Mouse (Mus musculus): ENCODE results near the gene Gm45233. TPM values are rescaled to one million over a fixed set of nuclear protein-coding genes. Genes with fewer than 3 reads are reported as not detected.

Gene Gm45233
- polyA plus RNA-seq, 1 experiment, result 1.8 TPM

DNA sequence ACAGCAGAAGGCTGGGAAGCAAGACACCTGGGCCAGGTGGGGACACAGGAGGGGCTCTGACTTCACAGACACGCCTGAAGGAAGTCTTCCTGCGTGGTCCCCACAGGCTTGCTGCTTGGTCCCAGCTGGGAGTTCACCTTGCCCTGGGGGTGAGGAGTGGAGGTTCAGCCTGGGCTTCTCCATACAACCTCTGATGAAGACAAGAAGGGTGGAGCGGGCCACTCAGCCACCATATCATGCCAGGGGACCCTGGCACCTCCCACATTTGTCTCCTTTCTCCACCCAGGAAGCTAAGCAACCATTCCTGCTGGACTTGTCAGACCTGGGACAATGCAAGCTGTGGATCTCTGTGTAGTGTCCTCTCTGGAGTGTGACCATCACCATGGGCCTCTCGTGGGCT is 18.9 kb downstream of the Gm45233 start, which contains the start of gene Vsig10l:
Gene Vsig10l (plus strand): TSS at position 301 of the 400 bp plus-strand sequence.
- Histone ChIP-seq H3K27ac (ENCODE audit: insufficient read depth, low read depth, low read length) (no peak within 1 kb of the TSS), H3K4me3 (ENCODE audit: insufficient read depth, low read depth, low read length) (no peak within 1 kb of the TSS), H3K36me3 (ENCODE audit: control insufficient read depth, insufficient read depth, low read length) (no peaks in the 10 kb centered on the region), H3K27me3 (replicated peaks; ENCODE audit: control insufficient read depth, insufficient read depth, low read length) (no peaks in the 10 kb centered on the region), H3K4me1 (ENCODE audit: control insufficient read depth, insufficient read depth, low read length) (no peaks in the 10 kb centered on the region)
- 77% methylated on average over 4 of the region's 4 CpGs for whole genome bisulfite sequencing
- DNase-seq, result no peak
- TF ChIP-seq POLR2A (IDR thresholded peaks at IDR 0.05; ENCODE audit: low read depth, low read length) (no peak), CTCF (conservative IDR thresholded peaks at IDR 0.05; ENCODE audit: insufficient read depth, insufficient read length, low read depth, low read length) (no peak)

DNA sequence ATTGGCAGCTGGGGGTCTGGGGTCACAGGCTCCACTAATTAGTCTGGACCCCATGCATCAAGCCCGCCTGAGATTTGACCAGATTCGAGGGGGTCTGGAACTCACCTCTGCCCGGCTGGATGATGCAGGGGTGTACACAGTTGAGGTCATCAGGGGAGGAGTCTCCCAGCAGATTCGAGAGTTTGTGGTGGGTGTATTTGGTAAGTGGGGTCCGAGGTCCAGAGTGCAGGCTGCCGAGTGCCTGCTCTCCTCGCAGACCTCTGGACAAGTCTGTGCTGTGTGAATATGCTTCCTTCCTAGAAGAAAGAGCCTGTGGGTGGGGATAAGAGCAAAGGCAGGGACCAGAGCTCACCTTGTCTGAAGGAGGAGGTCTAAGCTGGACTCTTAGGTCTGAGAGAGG is 20.0 kb downstream of the Gm45233 start:
- peak; percentile 38 for DNase-seq
- TF ChIP-seq CTCF (conservative IDR thresholded peaks at IDR 0.05; ENCODE audit: insufficient read depth, insufficient read length, low read depth, low read length) (no peak), POLR2A (IDR thresholded peaks at IDR 0.05; ENCODE audit: low read depth, low read length) (no peak)
- H3K27ac ChIP-seq (ENCODE audit: insufficient read depth, low read depth, low read length), result no peak overlapping the region
- 77% methylated on average over 7 of the region's 7 CpGs for WGBS
- H3K27me3 ChIP-seq (replicated peaks; ENCODE audit: control insufficient read depth, insufficient read depth, low read length), result no peaks in the 10 kb centered on the region
- no peaks in the 10 kb centered on the region for H3K4me1 ChIP-seq (ENCODE audit: control insufficient read depth, insufficient read depth, low read length)
- H3K36me3 ChIP-seq (ENCODE audit: control insufficient read depth, insufficient read depth, low read length), result no peaks in the 10 kb centered on the region
- H3K4me3 ChIP-seq (ENCODE audit: insufficient read depth, low read depth, low read length), result no peak overlapping the region

GRCm38 (mm10) chr7:43464864-43465343 is 21.0 kb downstream of the Gm45233 start:
- no peak overlapping the region for H3K27ac ChIP-seq (ENCODE audit: insufficient read depth, low read depth, low read length)
- TF ChIP-seq POLR2A (IDR thresholded peaks at IDR 0.05; ENCODE audit: low read depth, low read length) (no peak), CTCF (conservative IDR thresholded peaks at IDR 0.05; ENCODE audit: insufficient read depth, insufficient read length, low read depth, low read length) (no peak)
- 13% methylated on average over 35 of the region's 35 CpGs for WGBS

DNA sequence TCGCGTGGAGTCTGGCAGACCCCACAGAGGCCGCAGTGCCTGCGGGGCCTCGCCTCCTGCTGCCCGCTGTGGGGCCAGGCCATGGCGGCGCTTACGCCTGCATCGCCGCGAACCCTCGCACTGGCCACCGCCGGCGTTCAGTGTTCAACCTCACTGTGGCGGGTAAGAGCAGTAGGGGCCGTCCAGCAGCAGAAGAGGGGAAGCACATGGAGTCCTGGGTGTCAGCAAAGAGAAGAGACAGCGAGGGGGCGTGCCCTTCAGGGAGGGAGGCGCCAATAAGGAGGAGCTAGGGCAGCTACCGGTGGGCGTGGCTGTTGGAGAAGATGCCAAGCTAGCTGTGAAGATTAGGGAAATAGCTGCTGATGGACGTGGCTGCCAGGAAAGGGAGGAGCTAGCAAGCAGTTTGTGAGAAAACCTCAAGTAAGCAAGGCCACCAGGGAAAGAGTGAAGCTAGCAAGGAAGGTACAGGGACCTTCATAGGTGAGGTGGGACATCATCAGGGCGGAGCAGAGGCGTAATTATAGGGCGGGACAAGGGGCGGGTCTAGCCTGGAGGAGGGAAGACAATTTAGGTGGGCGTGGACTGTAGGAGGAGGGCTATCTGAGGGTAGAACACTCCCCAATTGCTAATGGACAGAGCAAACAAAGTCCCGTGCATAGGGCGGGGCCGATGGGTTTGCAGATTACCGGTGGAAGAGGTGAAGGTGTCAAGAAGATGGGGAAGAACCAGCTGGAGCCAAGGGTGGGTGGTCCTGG is 21.6 kb downstream of the Gm45233 start:
- Histone ChIP-seq H3K4me1 (ENCODE audit: control insufficient read depth, insufficient read depth, low read length) (no peaks in the 10 kb centered on the region), H3K27ac (ENCODE audit: insufficient read depth, low read depth, low read length) (peak overlapping the region; percentile 2; the same call in 1 of the 2 replicates), H3K27me3 (replicated peaks; ENCODE audit: control insufficient read depth, insufficient read depth, low read length) (no peaks in the 10 kb centered on the region), H3K36me3 (ENCODE audit: control insufficient read depth, insufficient read depth, low read length) (no peaks in the 10 kb centered on the region), H3K4me3 (ENCODE audit: insufficient read depth, low read depth, low read length) (peak overlapping the region; percentile 62)
- peak; percentile 96 for DNase-seq
- 3% methylated on average over 33 of the region's 33 CpGs for WGBS
- TF ChIP-seq POLR2A (IDR thresholded peaks at IDR 0.05; ENCODE audit: low read depth, low read length) (no peak), CTCF (conservative IDR thresholded peaks at IDR 0.05; ENCODE audit: insufficient read depth, insufficient read length, low read depth, low read length) (no peak)

More at GRCm38 (mm10) chr7:43464864-43465343, 21.0 kb downstream of the Gm45233 start:
- H3K36me3 ChIP-seq (ENCODE audit: control insufficient read depth, insufficient read depth, low read length), result no peaks in the 10 kb centered on the region
- H3K27me3 ChIP-seq (replicated peaks; ENCODE audit: control insufficient read depth, insufficient read depth, low read length), result no peaks in the 10 kb centered on the region
- H3K4me3 ChIP-seq (ENCODE audit: insufficient read depth, low read depth, low read length), result peak overlapping the region; percentile 62
- no peak for DNase-seq
- H3K4me1 ChIP-seq (ENCODE audit: control insufficient read depth, insufficient read depth, low read length), result no peaks in the 10 kb centered on the region

DNA sequence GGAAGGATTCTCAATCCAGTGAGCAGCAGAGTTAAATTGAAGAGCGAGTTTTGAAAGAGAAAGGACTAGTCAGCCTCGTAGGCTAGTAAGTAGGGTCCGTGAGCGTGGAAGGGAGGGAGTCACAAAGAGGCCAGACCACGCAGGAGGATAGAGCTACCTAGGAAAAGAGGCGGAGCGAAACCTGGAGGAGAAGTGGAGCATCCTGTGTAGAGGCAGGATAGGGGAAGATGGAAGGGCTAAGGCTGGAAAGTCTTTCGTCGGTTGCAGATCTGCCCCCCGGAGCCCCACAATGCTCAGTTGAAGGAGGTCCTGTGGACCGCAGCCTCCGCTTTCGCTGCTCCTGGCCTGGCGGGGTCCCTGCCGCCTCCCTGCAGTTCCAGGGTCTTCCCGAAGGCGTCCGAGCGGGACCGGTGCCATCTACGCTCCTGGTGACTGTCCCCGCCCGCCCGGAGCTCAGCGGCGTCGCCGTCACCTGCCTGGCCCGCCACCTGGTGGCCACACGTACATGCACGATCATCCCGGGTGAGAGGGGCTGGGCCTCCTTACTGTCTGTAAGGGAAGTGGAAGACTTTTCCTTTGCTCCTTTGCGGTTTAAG is 22.3 kb downstream of the Gm45233 start:
- H3K4me3 ChIP-seq (ENCODE audit: insufficient read depth, low read depth, low read length), result peak overlapping the region; percentile 62
- 1% methylated on average over 33 of the region's 33 CpGs for WGBS
- peak; percentile 86 for DNase-seq
- no peaks in the 10 kb centered on the region for H3K4me1 ChIP-seq (ENCODE audit: control insufficient read depth, insufficient read depth, low read length)
- no peaks in the 10 kb centered on the region for H3K36me3 ChIP-seq (ENCODE audit: control insufficient read depth, insufficient read depth, low read length)
- H3K27ac ChIP-seq (ENCODE audit: insufficient read depth, low read depth, low read length), result peak overlapping the region; percentile 2; the same call in 1 of the 2 replicates
- TF ChIP-seq CTCF (conservative IDR thresholded peaks at IDR 0.05; ENCODE audit: insufficient read depth, insufficient read length, low read depth, low read length), result peak; percentile 80
- TF ChIP-seq POLR2A (IDR thresholded peaks at IDR 0.05; ENCODE audit: low read depth, low read length), result no peak
- H3K27me3 ChIP-seq (replicated peaks; ENCODE audit: control insufficient read depth, insufficient read depth, low read length), result no peaks in the 10 kb centered on the region

DNA sequence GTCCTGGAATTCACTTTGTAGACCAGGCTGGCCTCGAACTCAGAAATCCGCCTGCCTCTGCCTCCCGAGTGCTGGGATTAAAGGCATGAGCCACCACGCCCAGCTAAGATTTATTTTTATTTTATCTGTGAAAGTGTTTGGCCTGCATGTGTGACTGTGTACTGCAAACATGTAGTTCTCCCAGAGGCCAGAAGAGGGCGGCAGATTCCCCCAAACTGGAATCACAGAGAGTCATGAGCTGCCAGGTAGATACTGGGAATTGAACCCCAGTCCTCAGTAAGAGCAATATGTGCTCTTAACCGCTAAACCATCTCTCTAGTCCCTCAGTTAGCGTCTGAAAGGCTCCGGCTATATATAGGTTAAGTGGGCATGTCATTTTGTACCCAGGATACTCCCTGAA is 26.4 kb downstream of the Gm45233 start:
- Histone ChIP-seq H3K36me3 (ENCODE audit: control insufficient read depth, insufficient read depth, low read length) (no peaks in the 10 kb centered on the region), H3K4me3 (ENCODE audit: insufficient read depth, low read depth, low read length) (no peak overlapping the region), H3K4me1 (ENCODE audit: control insufficient read depth, insufficient read depth, low read length) (no peaks in the 10 kb centered on the region), H3K27ac (ENCODE audit: insufficient read depth, low read depth, low read length) (no peak overlapping the region), H3K27me3 (replicated peaks; ENCODE audit: control insufficient read depth, insufficient read depth, low read length) (no peaks in the 10 kb centered on the region)
- 66% methylated on average over 8 of the region's 8 CpGs for WGBS
- peak; percentile 35 for DNase-seq
- TF ChIP-seq CTCF (conservative IDR thresholded peaks at IDR 0.05; ENCODE audit: insufficient read depth, insufficient read length, low read depth, low read length) (peak; percentile 64), POLR2A (IDR thresholded peaks at IDR 0.05; ENCODE audit: low read depth, low read length) (no peak)

GRCm38 (mm10) chr7:43475706-43476105 is 31.8 kb downstream of the Gm45233 start:
- no peaks in the 10 kb centered on the region for H3K36me3 ChIP-seq (ENCODE audit: control insufficient read depth, insufficient read depth, low read length)
- no peak for DNase-seq
- TF ChIP-seq CTCF (conservative IDR thresholded peaks at IDR 0.05; ENCODE audit: insufficient read depth, insufficient read length, low read depth, low read length) (no peak), POLR2A (IDR thresholded peaks at IDR 0.05; ENCODE audit: low read depth, low read length) (no peak)
- WGBS, result 13% methylated on average over 23 of the region's 23 CpGs
- H3K27ac ChIP-seq (ENCODE audit: insufficient read depth, low read depth, low read length), result no peak overlapping the region
- no peaks in the 10 kb centered on the region for H3K4me1 ChIP-seq (ENCODE audit: control insufficient read depth, insufficient read depth, low read length)
- H3K4me3 ChIP-seq (ENCODE audit: insufficient read depth, low read depth, low read length), result no peak overlapping the region
- H3K27me3 ChIP-seq (replicated peaks; ENCODE audit: control insufficient read depth, insufficient read depth, low read length), result no peaks in the 10 kb centered on the region

All from kidney, adult 2 months (tissue).